Comparison of ENCODE assay signal across 31 mouse cellular contexts in genomic region chr10:4556842-4557377, GRCm38 (mm10). TPM values are rescaled to one million over a fixed set of nuclear protein-coding genes. Genes with fewer than 3 reads are reported as not detected.
DNase-seq lines count a peak whose midpoint lies in the region; ATAC-seq lines count a peak whose summit lies in the region.
"Had no signal": no experiment of that assay in that cellular context is flagged by ENCODE, and none has a peak within 500 bp of the region (broad histone marks: within the 10 kb centered on the region; RNA-seq: fewer than 3 reads in every experiment).

No protein-coding gene starts in this region.

- no peak overlapping the region for H3K27ac ChIP-seq in hindbrain, embryonic 14.5 days
- H3K27ac ChIP-seq: embryonic facial prominence, embryonic 12.5 days; gastrocnemius, adult 2 months; hindbrain, embryonic 15.5 days; limb, embryonic 10.5 days; limb, embryonic 15.5 days; liver, embryonic 14.5 days; stomach, postnatal 0 days had no signal

- no peak overlapping the region for H3K9ac ChIP-seq in hindbrain, embryonic 14.5 days
- H3K9ac ChIP-seq: embryonic facial prominence, embryonic 12.5 days; hindbrain, embryonic 15.5 days; limb, embryonic 15.5 days; liver, embryonic 14.5 days; lung, embryonic 14.5 days had no signal

- peak; percentile 88 for DNase-seq in heart, adult 11 months
- no peak for DNase-seq in heart, postnatal 10 days
- DNase-seq in 416B (ENCODE audit: low read depth), result peak; percentile 49
- no peak for DNase-seq in right cerebral cortex, postnatal 10 days (ENCODE audit: low spot score in 2 of 2)
- no peak for DNase-seq in frontal cortex, postnatal 25 days (ENCODE audit: low spot score in 2 of 2)
- DNase-seq in hindbrain, embryonic 14.5 days (ENCODE audit: low spot score), result no peak
- DNase-seq: adrenal gland, postnatal 10 days; B cell, adult 2 months; cerebellum, adult 8-10 months; cerebellum, postnatal 25 days; gastrocnemius, adult 2 months; kidney, adult 2 months; kidney, postnatal 4 days; layer of hippocampus, postnatal 36 days; lung, embryonic 14.5 days; lung, postnatal 4 days; midbrain, embryonic 14.5 days; thymus, adult 18-20 months; thymus, postnatal 25 days had no signal

- H3K27me3 ChIP-seq in hindbrain, embryonic 14.5 days (ENCODE audit: control insufficient read depth, insufficient read depth, low read length), result no peaks in the 10 kb centered on the region
- H3K27me3 ChIP-seq: CH12.LX; embryonic facial prominence, embryonic 12.5 days; hindbrain, embryonic 15.5 days; limb, embryonic 15.5 days had no signal

- no peak overlapping the region for H3K4me2 ChIP-seq in hindbrain, embryonic 14.5 days (replicated peaks)
- H3K4me2 ChIP-seq: embryonic facial prominence, embryonic 12.5 days; heart, embryonic 11.5 days; hindbrain, embryonic 15.5 days; limb, embryonic 15.5 days; lung, embryonic 14.5 days had no signal

- H3K4me1 ChIP-seq in hindbrain, embryonic 14.5 days (replicated peaks; ENCODE audit: control insufficient read depth, insufficient read depth, low read length), result peaks cover 4% of the 10 kb centered on the region; the same call in 1 of the 2 replicates
- H3K4me1 ChIP-seq: embryonic facial prominence, embryonic 12.5 days; hindbrain, embryonic 15.5 days; limb, embryonic 15.5 days had no signal

- H3K36me3 ChIP-seq in hindbrain, embryonic 14.5 days (replicated peaks; ENCODE audit: control insufficient read depth, insufficient read depth), result no peaks in the 10 kb centered on the region
- H3K36me3 ChIP-seq: embryonic facial prominence, embryonic 12.5 days; hindbrain, embryonic 15.5 days; limb, embryonic 10.5 days; limb, embryonic 15.5 days had no signal

- intact Hi-C loops in heart, postnatal 10 days (cut with DNase I), result no loop called here

- H3K4me3 ChIP-seq in hindbrain, embryonic 14.5 days (replicated peaks; ENCODE audit: low read length), result no peak overlapping the region
- H3K4me3 ChIP-seq: embryonic facial prominence, embryonic 12.5 days; erythroblast, embryonic 14.5 days; gastrocnemius, adult 2 months; hindbrain, embryonic 15.5 days; limb, embryonic 10.5 days; limb, embryonic 15.5 days had no signal

- WGBS in hindbrain, embryonic 14.5 days, result 89% methylated on average over 3 of the region's 3 CpGs

- ATAC-seq in common myeloid progenitor, adult 5-6 weeks (replicated peaks; ENCODE audit: low read depth, poor library complexity, severe bottlenecking), result peak; percentile 66
- ATAC-seq in megakaryocyte, adult 5-6 weeks (ENCODE audit: poor library complexity, severe bottlenecking), result peak; percentile 57
- ATAC-seq in hindbrain, embryonic 14.5 days (ENCODE audit: low FRiP score), result no peak
- ATAC-seq: forebrain, embryonic 14.5 days had no signal

- no peaks in the 10 kb centered on the region for H3K9me3 ChIP-seq in hindbrain, embryonic 14.5 days (ENCODE audit: control insufficient read depth, low read length)
- H3K9me3 ChIP-seq: embryonic facial prominence, embryonic 12.5 days; hindbrain, embryonic 15.5 days; limb, embryonic 10.5 days; limb, embryonic 15.5 days had no signal

RNA-seq across cellular contexts. Expression of gene Esr1, which starts 54.5 kb away (rescaled TPM):
- total RNA-seq in heart, postnatal 10 days (2021), result 1 to 10 TPM in 1 of 2 experiments, under 1 TPM in 1; 0.97 to 1.3 TPM
- total RNA-seq in common myeloid progenitor, adult 5-6 weeks (2017), result 6.0 and 11.3 TPM in 2 replicates
- total RNA-seq in megakaryocyte, adult 5-6 weeks (2015), result 3.9 and 4.0 TPM in 2 replicates
- total RNA-seq in megakaryocyte, adult 5-6 weeks (2017), result 2.4 and 3.3 TPM in 2 replicates
- 0.27 and 0.80 TPM in 2 replicates for polyA plus RNA-seq in hindbrain, embryonic 14.5 days (2014; fragmentation: Nextera tagmentation; extraction: Ambion mirVana)

Comparison
In these comparisons a context has a peak if more than half of its experiments do, and no peak if none do; other contexts are left out.
1. DNase-seq: peak in heart, adult 11 months (single experiment) and 416B (single experiment); none in heart, postnatal 10 days (0 of 2), right cerebral cortex, postnatal 10 days (0 of 2), frontal cortex, postnatal 25 days (0 of 2) and hindbrain, embryonic 14.5 days (single experiment).